Mouse (Mus musculus) hindbrain, embryonic 14.5 days (tissue): ENCODE results near the gene Ear1. TPM values are rescaled to one million over a fixed set of nuclear protein-coding genes. Genes with fewer than 3 reads are reported as not detected.
A peak's percentile ranks its signal among the peaks of the same experiment; 100 is the strongest.
"Not testable (repeated sequence)": the region's sequence is repeated elsewhere in the genome, so short reads cannot be mapped to it uniquely, and the experiment has no call there.

Experiments used
- ATAC-seq: fragments of 200-750 bp; cut with Nextera tagmentation; 2 replicates; pipeline ENCODE4 v1.8.0; 2017; ENCODE audit warnings: moderate number of reproducible peaks, mild to moderate bottlenecking, moderate TSS enrichment, moderate library complexity; ENCODE audit not compliant: low FRiP score
- DNase-seq: peaks from one replicate; pipeline ENCODE4 v3.0.0-alpha.2; 2015; ENCODE audit warnings: low spot score
- H3K27ac ChIP-seq: fragments of 300-500 bp; sonication (generic); 2 replicates; pipeline ENCODE4 v1.5.1; 2014; ENCODE audit warnings: mild to moderate bottlenecking, moderate library complexity
- H3K27me3 ChIP-seq: fragments of 300-500 bp; sonication (generic); 2 replicates; pipeline ENCODE4 v1.6.1; 2014; ENCODE audit warnings: mild to moderate bottlenecking, low read length, mixed read lengths; ENCODE audit not compliant: control insufficient read depth, insufficient read depth
- H3K36me3 ChIP-seq: fragments of 300-500 bp; sonication (generic); replicated peaks from 2 replicates; pipeline ENCODE4 v1.6.1; 2014; ENCODE audit not compliant: control insufficient read depth, insufficient read depth
- H3K4me1 ChIP-seq: fragments of 300-500 bp; sonication (generic); replicated peaks from 2 replicates; pipeline ENCODE4 v1.6.1; 2014; ENCODE audit warnings: antibody characterized with exemption, low read length, mixed read lengths; ENCODE audit not compliant: control insufficient read depth, insufficient read depth
- H3K4me2 ChIP-seq: fragments of 300-500 bp; sonication (generic); replicated peaks from 2 replicates; pipeline ENCODE4 v1.6.1; 2014; ENCODE audit warnings: mild to moderate bottlenecking, moderate library complexity
- H3K4me3 ChIP-seq: fragments of 300-500 bp; sonication (generic); replicated peaks from 2 replicates; pipeline ENCODE4 v1.5.1; 2014; ENCODE audit warnings: mild to moderate bottlenecking, low read length
- H3K9ac ChIP-seq: fragments of 300-500 bp; sonication (generic); 2 replicates; pipeline ENCODE4 v1.6.1; 2014
- H3K9me3 ChIP-seq: fragments of 300-500 bp; sonication (generic); 2 replicates; pipeline ENCODE4 v1.6.1; 2016; ENCODE audit warnings: low read length; ENCODE audit not compliant: control insufficient read depth
- WGBS: fragments of 180-500 bp; shearing (Covaris S2); extraction: QIAGEN DNeasy Blood & Tissue Kit; methylation state at CpG from one replicate; pipeline ENCODE4 v1.1.7; 2014; 5-methylcytosine and 5-hydroxymethylcytosine counted together
- polyA plus RNA-seq: library from polyadenylated mRNA; unstranded; fragments of >200 nt; fragmentation: Nextera tagmentation; extraction: Ambion mirVana; gene quantifications from 2 replicates; pipeline ENCODE4 v1.2.1, GENCODE M21; 2014

The Ear1 gene
- polyA plus RNA-seq, 1 experiment from 2014 or later = not detected

GRCm38 (mm10) chr14:43812458-43812857 is 62.9 kb downstream of the Ear1 start:
- not testable (repeated sequence) for H3K9me3 ChIP-seq, H3K9ac ChIP-seq, H3K4me2 ChIP-seq, H3K4me1 ChIP-seq, H3K4me3 ChIP-seq, ATAC-seq, H3K36me3 ChIP-seq, H3K27ac ChIP-seq, H3K27me3 ChIP-seq
- WGBS = 63% methylated on average over 8 of the region's 9 CpGs
- DNase-seq = peak; percentile 28

DNA sequence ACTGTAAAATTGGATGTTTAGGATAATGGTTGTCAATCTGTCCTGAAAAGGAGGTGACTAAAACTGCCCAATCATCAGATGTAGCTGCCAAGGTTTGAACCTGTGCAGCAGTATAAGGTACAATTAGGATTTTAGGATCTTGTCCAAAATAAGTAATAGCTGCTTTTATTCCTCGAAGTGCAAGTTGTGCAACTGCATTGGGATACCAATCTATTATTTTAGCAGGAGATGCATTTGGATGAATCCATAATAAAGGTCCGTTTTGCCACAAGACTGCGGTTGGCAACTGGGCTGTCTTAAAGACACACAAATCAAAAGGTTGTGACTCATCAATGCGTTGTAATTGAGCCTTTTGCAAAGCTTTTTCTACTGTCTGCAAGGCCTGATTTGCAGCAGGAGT is 67.2 kb downstream of the Ear1 start:
- H3K27ac ChIP-seq, ATAC-seq, H3K4me3 ChIP-seq, H3K4me1 ChIP-seq, DNase-seq, H3K9ac ChIP-seq, H3K4me2 ChIP-seq, H3K36me3 ChIP-seq, H3K9me3 ChIP-seq, H3K27me3 ChIP-seq: not testable (repeated sequence)
- 78% methylated on average over 3 of the region's 4 CpGs for WGBS

GRCm38 (mm10) chr14:43804435-43804834 is 70.9 kb downstream of the Ear1 start:
- H3K4me2 ChIP-seq, H3K9ac ChIP-seq, H3K27ac ChIP-seq, H3K36me3 ChIP-seq, H3K4me3 ChIP-seq, DNase-seq, H3K9me3 ChIP-seq, H3K4me1 ChIP-seq, H3K27me3 ChIP-seq, ATAC-seq: not testable (repeated sequence)
- WGBS = 19% methylated on average over 7 of the region's 7 CpGs

GRCm38 (mm10) chr14:43796905-43797470 is 78.3 kb downstream of the Ear1 start:
- not testable (repeated sequence) for H3K9ac ChIP-seq, H3K4me1 ChIP-seq, H3K9me3 ChIP-seq, H3K27ac ChIP-seq, H3K36me3 ChIP-seq, H3K27me3 ChIP-seq, DNase-seq
- Histone ChIP-seq H3K4me3 (peak overlapping the region; percentile 14), H3K4me2 (peak overlapping the region; percentile 47)
- peak; percentile 71; the same call in 1 of the 2 replicates for ATAC-seq
- WGBS = 11% methylated on average over 22 of the region's 23 CpGs

DNA sequence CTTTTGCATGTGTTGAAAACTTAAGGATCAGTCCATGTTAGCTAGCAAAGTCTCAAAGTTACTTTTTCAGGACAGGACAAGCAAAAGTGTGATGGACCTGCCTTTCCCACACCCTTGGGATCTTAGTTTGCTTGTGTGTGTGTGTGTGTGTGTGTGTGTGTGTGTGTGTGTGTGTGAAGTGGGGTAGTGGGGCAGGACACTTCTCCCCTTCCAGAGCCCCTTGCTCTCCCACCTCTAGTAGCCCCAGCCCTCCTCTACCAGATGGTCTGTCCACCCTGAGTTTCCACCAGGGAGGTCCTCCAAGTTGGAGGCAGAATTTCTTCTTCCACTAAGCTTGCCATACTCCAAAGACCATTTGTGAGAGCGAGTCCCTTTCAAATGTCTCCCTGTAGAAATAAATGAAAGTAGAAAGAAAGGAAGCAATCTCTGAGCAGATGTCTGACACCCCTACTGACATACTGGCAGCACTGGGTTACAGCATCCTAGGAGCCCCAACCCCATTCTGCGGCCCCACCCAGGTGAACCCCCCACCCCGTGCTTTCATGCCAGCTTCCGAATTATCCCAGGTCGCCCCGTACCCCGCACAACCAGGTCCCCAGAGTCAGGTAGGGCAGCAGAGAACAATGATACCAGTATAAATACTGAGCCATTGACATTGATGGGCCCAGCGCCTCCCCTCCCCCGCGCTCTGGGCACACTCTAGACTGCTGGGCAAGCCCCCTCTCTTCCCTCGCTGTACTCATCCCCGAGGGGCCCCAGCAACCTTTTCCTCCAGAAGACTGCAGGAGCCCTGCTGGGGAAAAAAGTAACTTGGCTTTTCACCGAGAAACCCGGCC is 79.0 kb downstream of the Ear1 start:
- DNase-seq = no peak
- no peaks in the 10 kb centered on the region for H3K36me3 ChIP-seq
- H3K9me3 ChIP-seq = no peaks in the 10 kb centered on the region
- ATAC-seq = peak; percentile 60; the same call in 1 of the 2 replicates
- peak overlapping the region; percentile 14; the same call in 1 of the 2 replicates for H3K4me3 ChIP-seq
- H3K4me1 ChIP-seq = no peaks in the 10 kb centered on the region
- H3K4me2 ChIP-seq = peak overlapping the region; percentile 47
- no peak overlapping the region for H3K9ac ChIP-seq
- H3K27me3 ChIP-seq = no peaks in the 10 kb centered on the region
- H3K27ac ChIP-seq = no peak overlapping the region
- WGBS = 18% methylated on average over 14 of the region's 14 CpGs

GRCm38 (mm10) chr14:43793811-43794210 is 81.5 kb downstream of the Ear1 start:
- H3K27ac ChIP-seq, H3K4me3 ChIP-seq, ATAC-seq, H3K9me3 ChIP-seq, H3K9ac ChIP-seq, H3K4me2 ChIP-seq, DNase-seq, H3K36me3 ChIP-seq, H3K27me3 ChIP-seq, H3K4me1 ChIP-seq: not testable (repeated sequence)
- WGBS = 87% methylated on average over 5 of the region's 5 CpGs

DNA sequence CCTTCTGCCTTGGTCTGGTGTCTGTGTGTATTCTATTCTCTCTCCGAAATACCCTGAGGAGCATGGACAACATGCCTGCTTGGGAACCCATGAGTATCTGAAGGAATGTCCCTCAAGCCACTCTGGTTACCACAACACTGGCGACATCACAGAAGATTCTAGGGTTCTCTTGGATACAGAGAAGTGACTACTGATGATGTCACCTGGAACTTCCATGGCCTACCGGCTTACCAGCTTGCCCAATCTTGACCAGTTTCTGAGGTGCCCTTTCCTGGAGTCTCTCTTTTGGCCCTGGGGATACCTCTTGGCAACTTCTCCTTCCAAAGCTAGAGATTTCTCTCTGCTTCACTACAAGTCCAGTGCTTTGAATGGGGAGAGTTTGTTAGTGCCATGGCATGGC is 90.7 kb downstream of the Ear1 start, which contains the start of gene Gm8180:
Gm8180 (minus strand) TSS at position 101 of the 400 bp plus-strand sequence.
- not testable (repeated sequence) for H3K27ac ChIP-seq, H3K27me3 ChIP-seq, H3K9ac ChIP-seq, H3K4me2 ChIP-seq, DNase-seq, H3K9me3 ChIP-seq, H3K4me1 ChIP-seq, H3K36me3 ChIP-seq, H3K4me3 ChIP-seq, ATAC-seq
- WGBS = 95% methylated on average over 3 of the region's 3 CpGs

Other genes starting within 250 kb of the Ear1 start
- not detected in 2 replicates for gene Gm8165, start 198.3 kb downstream of the Ear1 start, polyA plus RNA-seq
- gene Gm7324, start 177.7 kb downstream of the Ear1 start, polyA plus RNA-seq = 0.72 and 1.1 TPM in 2 replicates
- not detected in 2 replicates for gene Gm16506, start 148.0 kb downstream of the Ear1 start, polyA plus RNA-seq
- gene Gm6526, start 127.7 kb downstream of the Ear1 start, polyA plus RNA-seq = not detected in 2 replicates
- not detected in 2 replicates for gene Gm8180, start 90.8 kb downstream of the Ear1 start, polyA plus RNA-seq
- not detected in 2 replicates for gene Ear10, start 48.0 kb upstream of the Ear1 start, polyA plus RNA-seq
- 6.7 and 8.6 TPM in 2 replicates for gene Gm8113, start 49.9 kb upstream of the Ear1 start, polyA plus RNA-seq
- not detected in 2 replicates for gene Ang5, start 81.6 kb upstream of the Ear1 start, polyA plus RNA-seq
- gene Ang6, start 126.8 kb upstream of the Ear1 start, polyA plus RNA-seq = not detected in 2 replicates
- not detected in 2 replicates for gene Ear2, start 227.1 kb upstream of the Ear1 start, polyA plus RNA-seq
- not detected in 2 replicates for gene Gm3327, start 248.3 kb upstream of the Ear1 start, polyA plus RNA-seq